Mouse (Mus musculus) stomach, embryonic 15.5 days (tissue): ENCODE measurements around the gene Plb1. TPM values are rescaled to one million over a fixed set of nuclear protein-coding genes. Genes with fewer than 3 reads are reported as not detected.

Source experiments
- ATAC-seq: fragments of 200-750 bp; cut with Nextera tagmentation; 2 replicates; pipeline ENCODE4 v1.8.0; 2017; ENCODE audit warnings: low read depth, moderate number of reproducible peaks, moderate TSS enrichment; ENCODE audit not compliant: insufficient read depth, low FRiP score
- H3K27ac ChIP-seq: fragments of 300-500 bp; sonication (generic); 2 replicates; pipeline ENCODE4 v1.5.1; 2015; ENCODE audit warnings: mild to moderate bottlenecking, inconsistent platforms
- H3K27me3 ChIP-seq: fragments of 300-500 bp; sonication (generic); replicated peaks from 2 replicates; pipeline ENCODE4 v1.6.1; 2015; ENCODE audit warnings: inconsistent platforms
- H3K36me3 ChIP-seq: fragments of 300-500 bp; sonication (generic); 2 replicates; pipeline ENCODE4 v1.6.1; 2015; ENCODE audit warnings: inconsistent platforms
- H3K4me1 ChIP-seq: fragments of 300-500 bp; sonication (generic); 2 replicates; pipeline ENCODE4 v1.6.1; 2015; ENCODE audit warnings: inconsistent platforms
- H3K4me2 ChIP-seq: fragments of 300-500 bp; sonication (generic); 2 replicates; pipeline ENCODE4 v1.6.1; 2015; ENCODE audit warnings: mild to moderate bottlenecking, inconsistent platforms
- H3K4me3 ChIP-seq: fragments of 300-500 bp; sonication (generic); replicated peaks from 2 replicates; pipeline ENCODE4 v1.5.1; 2015; ENCODE audit warnings: inconsistent platforms
- H3K9ac ChIP-seq: fragments of 300-500 bp; sonication (generic); 2 replicates; pipeline ENCODE4 v1.6.1; 2015; ENCODE audit warnings: inconsistent platforms
- H3K9me3 ChIP-seq: fragments of 300-500 bp; sonication (generic); 2 replicates; pipeline ENCODE4 v1.6.1; 2016; ENCODE audit warnings: inconsistent platforms
- WGBS: fragments of 180-500 bp; shearing (Covaris S2); methylation state at CpG from one replicate; pipeline ENCODE4 v1.1.7; 2015; 5-methylcytosine and 5-hydroxymethylcytosine counted together
- polyA plus RNA-seq: library from polyadenylated mRNA; unstranded; fragments of >200 nt; fragmentation: Nextera tagmentation; extraction: Ambion mirVana; gene quantifications from 2 replicates; pipeline ENCODE4 v1.2.1, GENCODE M21; 2015

The Plb1 gene
- polyA plus RNA-seq, 1 experiment from 2014 or later, result 0.98 TPM

- Histone ChIP-seq H3K9ac (no peak overlapping the region), H3K27ac (no peak overlapping the region), H3K4me2 (no peak overlapping the region), H3K4me1 (no peaks in the 10 kb centered on the region), H3K9me3 (no peaks in the 10 kb centered on the region), H3K4me3 (no peak overlapping the region), H3K36me3 (no peaks in the 10 kb centered on the region), H3K27me3 (no peaks in the 10 kb centered on the region)
- ATAC-seq, result no peak
- 79% methylated on average over 3 of the region's 3 CpGs for WGBS
Observed at GRCm38 (mm10) chr5:32261251-32261650, 28.7 kb downstream of the Plb1 start.

- WGBS, result 74% methylated on average over 4 of the region's 4 CpGs
- H3K4me1 ChIP-seq, result no peaks in the 10 kb centered on the region
- H3K9me3 ChIP-seq, result no peaks in the 10 kb centered on the region
- H3K9ac ChIP-seq, result no peak overlapping the region
- no peak overlapping the region for H3K4me2 ChIP-seq
- H3K4me3 ChIP-seq, result no peak overlapping the region
- H3K36me3 ChIP-seq, result no peaks in the 10 kb centered on the region
- no peak overlapping the region for H3K27ac ChIP-seq
- ATAC-seq, result no peak
- no peaks in the 10 kb centered on the region for H3K27me3 ChIP-seq
Observed at GRCm38 (mm10) chr5:32262534-32262933, 30.0 kb downstream of the Plb1 start.

DNA sequence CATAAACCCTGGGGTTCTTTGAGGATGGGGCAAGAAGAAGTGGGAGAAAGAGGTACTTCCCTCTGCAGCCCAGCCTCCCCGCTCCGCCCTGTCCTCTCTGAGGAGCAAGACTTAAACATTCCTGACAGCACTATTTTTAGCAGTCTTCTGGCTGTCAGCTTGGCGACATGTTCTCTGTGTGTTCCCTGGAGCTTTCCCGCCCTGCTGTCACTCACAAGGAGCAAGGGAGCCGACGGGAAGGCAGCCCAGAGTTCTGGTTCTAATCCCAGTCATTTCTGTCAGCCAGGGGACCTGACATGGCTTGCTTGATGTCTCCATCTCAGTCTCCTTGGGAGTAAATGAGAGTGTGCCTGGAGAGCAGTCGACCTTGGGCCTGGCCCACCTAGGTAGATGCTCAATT lies 40.0 kb downstream of the Plb1 start:
- WGBS, result 41% methylated on average over 7 of the region's 7 CpGs
- Histone ChIP-seq H3K36me3 (no peaks in the 10 kb centered on the region), H3K4me3 (no peak overlapping the region), H3K27me3 (no peaks in the 10 kb centered on the region), H3K4me1 (no peaks in the 10 kb centered on the region), H3K9me3 (no peaks in the 10 kb centered on the region), H3K4me2 (no peak overlapping the region), H3K9ac (no peak overlapping the region), H3K27ac (no peak overlapping the region)
- no peak for ATAC-seq

- ATAC-seq, result no peak
- 65% methylated on average over 5 of the region's 5 CpGs for WGBS
- Histone ChIP-seq H3K9ac (no peak overlapping the region), H3K36me3 (no peaks in the 10 kb centered on the region), H3K27me3 (no peaks in the 10 kb centered on the region), H3K4me3 (no peak overlapping the region), H3K9me3 (no peaks in the 10 kb centered on the region), H3K27ac (no peak overlapping the region), H3K4me1 (no peaks in the 10 kb centered on the region; the same call in 1 of the 2 replicates), H3K4me2 (no peak overlapping the region)
Observed at GRCm38 (mm10) chr5:32278000-32278694, 45.6 kb downstream of the Plb1 start.

GRCm38 (mm10) chr5:32280066-32280465 lies 47.6 kb downstream of the Plb1 start:
- Histone ChIP-seq H3K4me1 (no peaks in the 10 kb centered on the region; the same call in 1 of the 2 replicates), H3K4me2 (no peak overlapping the region), H3K27me3 (no peaks in the 10 kb centered on the region), H3K27ac (no peak overlapping the region), H3K4me3 (no peak overlapping the region), H3K9ac (no peak overlapping the region), H3K36me3 (no peaks in the 10 kb centered on the region), H3K9me3 (no peaks in the 10 kb centered on the region)
- 47% methylated on average over 3 of the region's 3 CpGs for WGBS
- no peak for ATAC-seq

- H3K4me2 ChIP-seq, result no peak overlapping the region
- no peak for ATAC-seq
Observed at GRCm38 (mm10) chr5:32282345-32282744, 49.8 kb downstream of the Plb1 start.

GRCm38 (mm10) chr5:32283457-32283856 lies 50.9 kb downstream of the Plb1 start:
- no peaks in the 10 kb centered on the region; the same call in 1 of the 2 replicates for H3K4me1 ChIP-seq
- WGBS, result 81% methylated on average over 2 of the region's 2 CpGs
- no peak overlapping the region for H3K4me2 ChIP-seq
- no peaks in the 10 kb centered on the region for H3K36me3 ChIP-seq
- no peak overlapping the region for H3K9ac ChIP-seq
- H3K9me3 ChIP-seq, result no peaks in the 10 kb centered on the region
- no peak overlapping the region for H3K4me3 ChIP-seq
- no peaks in the 10 kb centered on the region for H3K27me3 ChIP-seq
- H3K27ac ChIP-seq, result no peak overlapping the region
- ATAC-seq, result no peak

More at GRCm38 (mm10) chr5:32282345-32282744, 49.8 kb downstream of the Plb1 start:
- Histone ChIP-seq H3K4me1 (no peaks in the 10 kb centered on the region; the same call in 1 of the 2 replicates), H3K4me3 (no peak overlapping the region), H3K9me3 (no peaks in the 10 kb centered on the region), H3K27ac (no peak overlapping the region), H3K36me3 (no peaks in the 10 kb centered on the region), H3K27me3 (no peaks in the 10 kb centered on the region), H3K9ac (no peak overlapping the region)
- 43% methylated on average over 4 of the region's 4 CpGs for WGBS

DNA sequence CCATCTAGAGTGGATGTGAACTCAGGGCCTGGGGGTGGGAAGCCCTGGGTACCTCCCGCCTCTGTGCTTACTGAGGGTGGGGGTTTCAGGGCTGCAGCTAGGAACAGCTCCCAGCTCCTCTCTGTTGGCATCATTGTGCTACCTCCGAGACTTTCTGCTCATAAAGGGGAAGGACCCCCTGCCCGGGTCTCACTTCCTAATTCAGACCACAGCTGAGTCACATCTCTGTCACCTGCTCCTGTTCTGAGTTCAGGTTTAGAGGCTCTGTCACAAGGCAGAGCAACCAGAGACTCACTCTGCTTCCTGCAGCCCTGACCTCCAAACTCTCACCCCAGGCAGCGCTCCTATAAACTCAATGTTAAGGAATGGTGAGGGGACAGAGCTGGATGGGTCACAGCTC lies 53.8 kb downstream of the Plb1 start:
- 72% methylated on average over 4 of the region's 4 CpGs for WGBS
- ATAC-seq, result no peak
- Histone ChIP-seq H3K4me2 (no peak overlapping the region), H3K36me3 (no peaks in the 10 kb centered on the region), H3K4me3 (no peak overlapping the region), H3K9ac (no peak overlapping the region), H3K27ac (no peak overlapping the region), H3K27me3 (no peaks in the 10 kb centered on the region), H3K9me3 (no peaks in the 10 kb centered on the region), H3K4me1 (no peaks in the 10 kb centered on the region; the same call in 1 of the 2 replicates)

DNA sequence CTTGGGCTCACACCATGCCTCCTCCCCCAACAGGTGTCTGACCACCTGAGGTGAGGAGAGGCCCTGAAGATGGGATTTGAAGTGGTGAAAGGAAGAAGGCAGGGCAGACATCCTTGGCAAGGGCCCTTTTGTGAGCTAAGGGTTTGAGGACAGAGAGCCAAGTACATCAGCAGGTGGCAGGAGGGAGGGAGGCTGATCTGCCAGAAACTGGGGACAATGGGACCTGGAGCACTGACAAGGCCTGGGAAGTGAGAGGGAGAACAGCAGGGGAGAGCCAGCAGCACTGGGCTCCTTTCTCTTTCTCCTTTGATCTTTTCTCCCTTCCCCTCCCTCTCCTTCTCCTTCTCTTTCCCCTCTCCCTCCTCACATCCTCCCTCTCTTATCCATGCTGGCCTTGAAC lies 55.5 kb downstream of the Plb1 start:
- no peak overlapping the region for H3K27ac ChIP-seq
- H3K36me3 ChIP-seq, result no peaks in the 10 kb centered on the region
- H3K4me3 ChIP-seq, result no peak overlapping the region
- no peaks in the 10 kb centered on the region for H3K9me3 ChIP-seq
- H3K9ac ChIP-seq, result no peak overlapping the region
- no peaks in the 10 kb centered on the region for H3K27me3 ChIP-seq
- H3K4me1 ChIP-seq, result no peaks in the 10 kb centered on the region
- no peak for ATAC-seq
- H3K4me2 ChIP-seq, result no peak overlapping the region

DNA sequence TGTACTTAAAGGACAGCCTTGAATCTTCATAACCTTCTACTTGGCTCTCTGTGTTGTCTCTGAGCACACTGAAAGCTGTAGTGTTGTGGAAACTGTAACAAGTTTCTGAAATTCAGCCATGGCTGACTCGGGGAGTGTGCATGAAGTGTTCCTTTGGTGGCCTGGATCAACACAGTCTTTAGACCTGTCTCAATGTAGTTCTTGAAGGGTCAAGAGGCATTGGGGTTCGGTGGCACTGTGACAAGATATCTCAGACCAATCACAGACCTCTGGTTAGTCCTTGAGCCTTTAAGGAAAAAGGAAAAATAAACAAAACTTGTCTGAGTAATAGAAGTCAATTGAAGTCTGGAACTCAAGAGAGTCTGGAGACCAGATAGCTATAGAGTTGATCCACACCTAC lies 58.8 kb downstream of the Plb1 start:
- H3K9me3 ChIP-seq, result no peaks in the 10 kb centered on the region
- no peak for ATAC-seq
- no peak overlapping the region for H3K4me2 ChIP-seq
- no peak overlapping the region for H3K27ac ChIP-seq
- no peak overlapping the region for H3K4me3 ChIP-seq
- no peaks in the 10 kb centered on the region for H3K27me3 ChIP-seq
- no peaks in the 10 kb centered on the region for H3K4me1 ChIP-seq
- 63% methylated on average over 2 of the region's 2 CpGs for WGBS
- no peak overlapping the region for H3K9ac ChIP-seq
- no peaks in the 10 kb centered on the region for H3K36me3 ChIP-seq

- H3K27ac ChIP-seq, result no peak overlapping the region
- H3K9me3 ChIP-seq, result no peaks in the 10 kb centered on the region
- ATAC-seq, result peak; percentile 63; the same call in 1 of the 2 replicates
- WGBS, result 9% methylated on average over 23 of the region's 23 CpGs
- H3K27me3 ChIP-seq, result no peaks in the 10 kb centered on the region
- peak overlapping the region; percentile 52 for H3K4me2 ChIP-seq
- H3K4me1 ChIP-seq, result no peaks in the 10 kb centered on the region
- no peaks in the 10 kb centered on the region for H3K36me3 ChIP-seq
- peak overlapping the region; percentile 11; the same call in 1 of the 2 replicates for H3K9ac ChIP-seq
- H3K4me3 ChIP-seq, result peak overlapping the region; percentile 24; the same call in 1 of the 2 replicates
Observed at GRCm38 (mm10) chr5:32302991-32303921, 70.7 kb downstream of the Plb1 start.

GRCm38 (mm10) chr5:32307106-32307505 lies 74.6 kb downstream of the Plb1 start:
- H3K27ac ChIP-seq, result no peak overlapping the region
- ATAC-seq, result no peak
- 50% methylated on average over 2 of the region's 2 CpGs for WGBS
- H3K36me3 ChIP-seq, result no peaks in the 10 kb centered on the region
- H3K9ac ChIP-seq, result no peak overlapping the region
- H3K4me2 ChIP-seq, result no peak overlapping the region
- no peak overlapping the region for H3K4me3 ChIP-seq
- H3K4me1 ChIP-seq, result no peaks in the 10 kb centered on the region
- H3K9me3 ChIP-seq, result no peaks in the 10 kb centered on the region
- H3K27me3 ChIP-seq, result no peaks in the 10 kb centered on the region
